Mouse (Mus musculus) hindbrain, embryonic 14.5 days (tissue): ENCODE data around the gene Snd1. TPM values are rescaled to one million over a fixed set of nuclear protein-coding genes. Genes with fewer than 3 reads are reported as not detected.

Source experiments
- ATAC-seq: fragments of 200-750 bp; cut with Nextera tagmentation; 2 replicates; pipeline ENCODE4 v1.8.0; 2017; ENCODE audit warnings: moderate number of reproducible peaks, mild to moderate bottlenecking, moderate TSS enrichment, moderate library complexity; ENCODE audit not compliant: low FRiP score
- DNase-seq: peaks from one replicate; pipeline ENCODE4 v3.0.0-alpha.2; 2015; ENCODE audit warnings: low spot score
- H3K27ac ChIP-seq: fragments of 300-500 bp; sonication (generic); 2 replicates; pipeline ENCODE4 v1.5.1; 2014; ENCODE audit warnings: mild to moderate bottlenecking, moderate library complexity
- H3K27me3 ChIP-seq: fragments of 300-500 bp; sonication (generic); 2 replicates; pipeline ENCODE4 v1.6.1; 2014; ENCODE audit warnings: mild to moderate bottlenecking, low read length, mixed read lengths; ENCODE audit not compliant: control insufficient read depth, insufficient read depth
- H3K36me3 ChIP-seq: fragments of 300-500 bp; sonication (generic); replicated peaks from 2 replicates; pipeline ENCODE4 v1.6.1; 2014; ENCODE audit not compliant: control insufficient read depth, insufficient read depth
- H3K4me1 ChIP-seq: fragments of 300-500 bp; sonication (generic); replicated peaks from 2 replicates; pipeline ENCODE4 v1.6.1; 2014; ENCODE audit warnings: antibody characterized with exemption, low read length, mixed read lengths; ENCODE audit not compliant: control insufficient read depth, insufficient read depth
- H3K4me2 ChIP-seq: fragments of 300-500 bp; sonication (generic); replicated peaks from 2 replicates; pipeline ENCODE4 v1.6.1; 2014; ENCODE audit warnings: mild to moderate bottlenecking, moderate library complexity
- H3K4me3 ChIP-seq: fragments of 300-500 bp; sonication (generic); replicated peaks from 2 replicates; pipeline ENCODE4 v1.5.1; 2014; ENCODE audit warnings: mild to moderate bottlenecking, low read length
- H3K9ac ChIP-seq: fragments of 300-500 bp; sonication (generic); 2 replicates; pipeline ENCODE4 v1.6.1; 2014
- H3K9me3 ChIP-seq: fragments of 300-500 bp; sonication (generic); 2 replicates; pipeline ENCODE4 v1.6.1; 2016; ENCODE audit warnings: low read length; ENCODE audit not compliant: control insufficient read depth
- WGBS: fragments of 180-500 bp; shearing (Covaris S2); extraction: QIAGEN DNeasy Blood & Tissue Kit; methylation state at CpG from one replicate; pipeline ENCODE4 v1.1.7; 2014; 5-methylcytosine and 5-hydroxymethylcytosine counted together
- polyA plus RNA-seq: library from polyadenylated mRNA; unstranded; fragments of >200 nt; fragmentation: Nextera tagmentation; extraction: Ambion mirVana; gene quantifications from 2 replicates; pipeline ENCODE4 v1.2.1, GENCODE M21; 2014

The Snd1 gene
- polyA plus RNA-seq, 1 experiment from 2014 or later: 79.1 TPM

DNA sequence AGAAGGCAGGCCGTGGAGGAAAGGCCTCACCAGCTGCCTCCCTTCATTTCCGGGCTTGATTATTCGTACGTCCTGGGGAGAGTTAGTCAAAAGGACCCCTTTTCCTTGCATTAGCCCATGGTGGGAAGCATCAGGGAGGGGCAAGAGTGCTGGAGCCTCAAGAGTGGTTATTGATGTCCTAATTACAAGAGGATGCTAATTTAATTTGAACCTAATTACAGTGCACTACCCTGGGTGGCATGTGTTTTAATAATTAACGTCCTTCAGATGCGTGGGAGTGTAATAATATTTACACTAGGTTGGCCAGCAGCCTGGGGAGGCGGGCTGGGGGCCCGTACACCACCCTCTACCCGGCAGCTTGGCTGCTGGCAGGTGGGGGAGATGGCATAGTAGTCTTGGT, 416.5 kb downstream of the Snd1 start:
- Histone ChIP-seq H3K4me2 (no peak overlapping the region), H3K4me3 (no peak overlapping the region), H3K4me1 (peaks cover 30% of the 10 kb centered on the region), H3K36me3 (peaks cover 8% of the 10 kb centered on the region; the same call in 1 of the 2 replicates), H3K9ac (no peak overlapping the region), H3K27me3 (no peaks in the 10 kb centered on the region), H3K9me3 (no peaks in the 10 kb centered on the region), H3K27ac (no peak overlapping the region)
- no peak for DNase-seq
- ATAC-seq: peak; percentile 49; the same call in 1 of the 2 replicates
- 35% methylated on average over 9 of the region's 9 CpGs for WGBS

DNA sequence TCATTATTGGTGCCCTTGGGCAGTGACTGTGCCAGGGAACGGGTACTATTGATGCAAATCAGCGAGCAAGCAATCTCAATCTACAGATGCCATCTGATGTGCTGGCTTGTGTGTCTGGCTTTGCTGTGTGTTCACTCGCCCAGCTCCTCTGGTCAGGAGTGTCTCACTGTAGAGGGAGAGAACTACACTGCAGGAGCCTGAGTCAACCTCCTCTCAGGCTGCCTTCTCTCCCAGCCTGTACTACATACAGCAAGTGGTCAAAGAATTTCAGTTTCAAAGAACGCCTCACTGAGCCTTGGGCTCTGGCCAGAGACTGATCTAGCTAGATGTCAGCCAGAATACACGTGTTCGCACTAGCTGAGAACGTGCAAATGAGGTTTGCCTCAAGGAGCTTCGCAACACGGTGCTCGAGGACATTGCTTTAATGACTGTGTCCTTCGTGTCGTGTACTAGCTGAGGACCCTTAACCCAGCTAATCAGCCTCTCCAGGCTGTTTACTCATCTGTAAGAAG, 420.1 kb downstream of the Snd1 start:
- H3K36me3 ChIP-seq: no peaks in the 10 kb centered on the region
- no peak overlapping the region for H3K4me2 ChIP-seq
- H3K27me3 ChIP-seq: no peaks in the 10 kb centered on the region
- peaks cover 39% of the 10 kb centered on the region for H3K4me1 ChIP-seq
- H3K9ac ChIP-seq: no peak overlapping the region
- H3K9me3 ChIP-seq: no peaks in the 10 kb centered on the region
- H3K27ac ChIP-seq: no peak overlapping the region
- H3K4me3 ChIP-seq: no peak overlapping the region
- DNase-seq (no peak), ATAC-seq (no peak)
- 58% methylated on average over 12 of the region's 12 CpGs for WGBS

DNA sequence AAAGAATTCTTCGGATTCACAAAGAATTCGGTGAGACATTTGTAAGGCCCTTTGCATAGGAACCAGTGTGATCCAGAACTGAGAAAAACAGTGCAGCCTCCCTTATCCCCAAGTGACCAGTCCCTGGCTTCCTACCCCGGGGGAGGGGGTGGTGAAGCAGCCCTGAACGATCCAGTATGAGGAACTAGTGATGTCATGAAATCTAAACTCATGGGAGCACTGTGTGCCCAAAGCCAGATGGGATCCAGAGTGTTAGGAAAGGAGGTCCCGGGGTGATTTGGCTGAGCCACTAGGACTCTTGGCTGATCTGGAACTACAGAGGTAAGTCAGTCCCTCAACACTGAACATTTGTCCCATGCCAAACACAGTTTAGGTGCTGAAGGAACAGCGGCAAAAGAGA, 420.8 kb downstream of the Snd1 start:
- no peak overlapping the region for H3K4me3 ChIP-seq
- WGBS: 73% methylated on average over 6 of the region's 6 CpGs
- H3K4me1 ChIP-seq: peaks cover 36% of the 10 kb centered on the region
- H3K4me2 ChIP-seq: no peak overlapping the region
- H3K9ac ChIP-seq: no peak overlapping the region
- no peaks in the 10 kb centered on the region for H3K27me3 ChIP-seq
- ATAC-seq (no peak), DNase-seq (no peak)
- no peaks in the 10 kb centered on the region for H3K9me3 ChIP-seq
- H3K36me3 ChIP-seq: no peaks in the 10 kb centered on the region
- no peak overlapping the region for H3K27ac ChIP-seq

DNA sequence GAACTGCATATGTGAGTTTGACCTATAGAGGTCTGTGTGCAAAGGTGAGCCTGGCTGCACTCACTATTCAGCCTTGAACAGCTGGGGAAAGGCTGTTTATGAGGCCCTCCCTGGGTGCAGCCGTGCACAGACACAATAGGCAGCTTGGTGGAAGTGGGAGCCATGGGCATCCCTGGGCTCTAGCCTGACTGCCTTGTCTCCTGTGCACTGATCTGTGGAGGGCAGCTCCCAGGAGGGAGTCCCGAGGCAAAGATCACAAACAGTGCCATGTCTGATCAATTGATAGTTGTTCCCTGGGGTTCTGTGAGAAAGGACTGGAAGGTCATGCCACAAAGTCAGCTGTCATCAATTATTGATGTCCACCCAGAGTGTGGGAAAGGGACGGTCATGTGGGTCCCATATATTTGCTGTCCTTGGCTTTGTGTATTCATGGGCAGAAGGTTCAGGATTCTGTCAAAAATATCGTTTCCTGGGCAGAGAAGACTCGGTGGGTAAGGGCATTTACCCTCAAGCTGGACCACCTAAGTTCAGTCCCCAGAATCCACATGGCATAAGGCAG, 421.9 kb downstream of the Snd1 start:
- no peak overlapping the region for H3K9ac ChIP-seq
- WGBS: 16% methylated on average over 5 of the region's 5 CpGs
- DNase-seq (no peak), ATAC-seq (no peak)
- H3K27me3 ChIP-seq: no peaks in the 10 kb centered on the region
- H3K4me1 ChIP-seq: peaks cover 25% of the 10 kb centered on the region
- no peak overlapping the region for H3K4me3 ChIP-seq
- H3K36me3 ChIP-seq: no peaks in the 10 kb centered on the region
- no peak overlapping the region for H3K4me2 ChIP-seq
- H3K27ac ChIP-seq: no peak overlapping the region
- H3K9me3 ChIP-seq: no peaks in the 10 kb centered on the region

DNA sequence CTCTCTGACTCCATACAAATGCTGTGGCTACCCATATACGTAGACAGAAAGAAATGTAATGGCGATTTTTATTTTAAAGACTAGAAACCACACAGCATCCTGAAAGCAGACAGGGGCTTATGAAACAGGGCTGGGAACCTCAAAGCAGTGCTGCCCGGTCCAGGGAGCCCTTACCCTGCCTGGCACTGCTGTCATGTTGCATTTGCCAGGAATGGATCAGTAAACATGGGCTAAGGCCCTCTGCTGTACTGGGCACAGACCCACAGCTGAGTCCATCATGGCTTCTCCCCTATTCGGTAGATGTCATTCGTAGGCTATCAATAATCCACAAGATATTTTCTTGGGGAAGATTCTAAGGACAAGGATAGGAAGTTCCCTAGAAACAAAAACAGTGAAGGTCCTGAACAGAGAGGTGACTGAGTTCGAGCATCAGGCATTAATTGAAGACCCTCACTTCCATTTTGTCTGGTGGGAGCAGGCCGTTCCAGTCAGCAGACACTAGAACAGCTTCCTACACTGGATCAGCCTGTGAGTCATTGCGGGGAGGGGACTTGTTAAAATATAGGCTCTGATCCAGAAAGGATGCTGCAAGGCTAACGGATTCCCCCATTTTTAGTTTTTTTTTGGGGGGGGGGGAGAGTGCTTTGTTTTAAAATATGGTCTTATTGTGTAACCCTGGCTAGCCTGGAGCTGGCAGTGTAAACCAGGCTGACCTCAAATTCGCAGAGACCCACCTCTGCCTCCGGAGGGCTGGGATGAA, 422.6 kb downstream of the Snd1 start:
- H3K27me3 ChIP-seq: no peaks in the 10 kb centered on the region
- 57% methylated on average over 11 of the region's 11 CpGs for WGBS
- no peak overlapping the region for H3K4me3 ChIP-seq
- no peaks in the 10 kb centered on the region for H3K9me3 ChIP-seq
- H3K36me3 ChIP-seq: no peaks in the 10 kb centered on the region
- DNase-seq: no peak
- no peak overlapping the region for H3K4me2 ChIP-seq
- H3K4me1 ChIP-seq: peaks cover 23% of the 10 kb centered on the region
- ATAC-seq: no peak
- H3K27ac ChIP-seq: no peak overlapping the region
- H3K9ac ChIP-seq: no peak overlapping the region

DNA sequence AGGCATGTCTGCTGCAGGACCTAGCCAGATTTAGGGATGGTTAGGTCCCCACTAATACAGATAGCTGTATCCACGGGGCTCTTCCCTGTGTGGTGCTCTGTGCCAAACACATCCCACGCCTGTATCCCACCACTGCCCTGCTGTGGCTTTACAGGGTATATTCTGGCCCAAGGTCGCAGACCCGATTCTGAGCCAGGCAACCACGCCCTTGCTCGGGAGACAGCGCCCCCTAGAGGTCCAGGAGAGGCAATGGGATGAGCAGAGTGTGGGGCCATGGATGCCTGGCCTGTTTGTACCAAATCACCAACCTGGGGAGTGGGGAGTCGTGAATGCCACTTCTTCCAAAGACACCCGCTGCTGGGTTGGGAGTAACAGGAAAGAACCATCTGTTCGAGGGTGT, 423.9 kb downstream of the Snd1 start:
- H3K9me3 ChIP-seq: no peaks in the 10 kb centered on the region
- ATAC-seq (no peak), DNase-seq (no peak)
- no peak overlapping the region for H3K4me3 ChIP-seq
- H3K27me3 ChIP-seq: no peaks in the 10 kb centered on the region
- H3K36me3 ChIP-seq: no peaks in the 10 kb centered on the region
- H3K9ac ChIP-seq: no peak overlapping the region
- no peak overlapping the region for H3K4me2 ChIP-seq
- H3K27ac ChIP-seq: no peak overlapping the region
- H3K4me1 ChIP-seq: peaks cover 18% of the 10 kb centered on the region
- 29% methylated on average over 10 of the region's 10 CpGs for WGBS

DNA sequence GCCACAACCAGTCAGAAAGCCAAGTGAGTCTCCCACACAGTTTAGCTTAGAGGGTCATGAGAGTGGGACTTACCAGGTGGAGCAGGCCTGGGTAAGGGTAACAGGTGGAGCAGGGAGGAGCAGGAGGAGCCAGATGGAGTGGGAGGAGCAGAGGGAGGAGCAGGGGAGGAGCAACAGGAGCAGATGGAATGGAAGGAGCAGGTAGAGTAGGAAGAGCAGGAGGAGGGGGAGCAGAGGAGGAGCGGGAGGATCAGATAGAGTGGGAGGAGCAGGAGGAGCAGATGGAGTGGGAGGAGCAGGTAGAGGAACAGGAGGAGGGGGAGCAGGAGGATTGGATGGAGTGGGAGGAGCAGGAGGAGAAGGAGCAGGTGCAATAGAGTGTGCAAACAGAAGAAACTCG, 427.6 kb downstream of the Snd1 start:
- H3K27me3 ChIP-seq: no peaks in the 10 kb centered on the region
- H3K9ac ChIP-seq: no peak overlapping the region
- H3K9me3 ChIP-seq: no peaks in the 10 kb centered on the region
- 62% methylated on average over 2 of the region's 2 CpGs for WGBS
- peaks cover 7% of the 10 kb centered on the region; the same call in 1 of the 2 replicates for H3K4me1 ChIP-seq
- DNase-seq (no peak), ATAC-seq (no peak)
- no peaks in the 10 kb centered on the region for H3K36me3 ChIP-seq
- H3K4me2 ChIP-seq: no peak overlapping the region
- H3K27ac ChIP-seq: no peak overlapping the region
- no peak overlapping the region for H3K4me3 ChIP-seq

DNA sequence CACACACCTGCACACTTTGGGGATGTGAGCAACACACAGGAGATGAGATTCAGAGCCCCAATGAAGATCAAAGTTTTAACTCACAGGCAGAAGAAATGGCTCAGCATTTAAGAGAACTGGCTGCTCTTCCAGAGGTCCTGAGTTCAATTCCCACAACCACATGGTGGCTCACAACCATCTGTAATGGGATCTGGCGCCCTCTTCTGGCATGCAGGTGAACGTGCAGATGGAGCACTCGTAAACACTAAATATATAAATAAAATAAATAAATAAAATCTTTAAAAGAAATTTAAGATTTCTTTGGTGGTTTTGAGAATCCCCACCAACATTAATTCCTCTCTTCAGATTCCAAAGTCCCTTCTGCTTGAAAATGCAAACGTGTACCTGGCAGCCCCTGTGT, 429.5 kb downstream of the Snd1 start:
- ATAC-seq (no peak), DNase-seq (no peak)
- Histone ChIP-seq H3K36me3 (no peaks in the 10 kb centered on the region), H3K27ac (no peak overlapping the region), H3K27me3 (no peaks in the 10 kb centered on the region), H3K4me2 (no peak overlapping the region), H3K9me3 (no peaks in the 10 kb centered on the region), H3K4me3 (no peak overlapping the region), H3K4me1 (peaks cover 7% of the 10 kb centered on the region; the same call in 1 of the 2 replicates), H3K9ac (no peak overlapping the region)
- 65% methylated on average over 4 of the region's 4 CpGs for WGBS

DNA sequence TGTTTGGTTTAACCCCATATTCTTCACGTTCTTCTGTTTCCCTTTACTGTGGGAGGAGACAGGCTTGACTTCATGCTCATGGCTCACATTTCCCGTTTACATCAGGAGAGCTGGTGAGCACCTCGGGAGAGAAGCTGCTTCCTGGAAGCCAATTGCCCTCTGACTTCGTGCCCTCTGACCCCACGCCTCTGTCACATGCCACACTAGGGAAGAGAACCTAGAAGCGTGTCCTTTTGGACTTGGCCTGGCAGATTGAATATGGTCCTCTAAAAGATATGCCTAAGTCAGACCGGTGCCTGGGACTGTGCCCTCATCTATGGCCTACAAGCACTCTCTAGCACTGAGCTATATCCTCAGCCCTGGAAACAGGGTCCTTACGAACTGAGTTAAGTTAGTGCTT, 430.4 kb downstream of the Snd1 start:
- DNase-seq (no peak), ATAC-seq (no peak)
- 80% methylated on average over 8 of the region's 8 CpGs for WGBS
- Histone ChIP-seq H3K4me2 (no peak overlapping the region), H3K4me3 (no peak overlapping the region), H3K36me3 (no peaks in the 10 kb centered on the region), H3K27me3 (no peaks in the 10 kb centered on the region), H3K27ac (no peak overlapping the region), H3K9ac (no peak overlapping the region), H3K4me1 (peaks cover 7% of the 10 kb centered on the region; the same call in 1 of the 2 replicates), H3K9me3 (no peaks in the 10 kb centered on the region)
